18 mouse cellular contexts compared by ENCODE assay signal in genomic region chr5:140280205-140280604, GRCm38 (mm10).
"Had no signal": no experiment of that assay in that cellular context is flagged by ENCODE, and none has a peak within 500 bp of the region (broad histone marks: within the 10 kb centered on the region; RNA-seq: fewer than 3 reads in every experiment).

No protein-coding gene starts in this region.

- H3K4me3 ChIP-seq: intestine, embryonic 15.5 days; kidney, embryonic 15.5 days; limb, embryonic 15.5 days; liver, embryonic 13.5 days; lung, embryonic 15.5 days; megakaryocyte, embryonic 14.5 days; myocyte had no signal

- H3K9me3 ChIP-seq: intestine, embryonic 15.5 days; kidney, embryonic 15.5 days; limb, embryonic 15.5 days; liver, embryonic 13.5 days; lung, embryonic 15.5 days; megakaryocyte, embryonic 14.5 days had no signal

- H3K9ac ChIP-seq: intestine, embryonic 15.5 days; kidney, embryonic 15.5 days; limb, embryonic 15.5 days; liver, embryonic 13.5 days; liver, postnatal 0 days; lung, embryonic 15.5 days had no signal

- H3K27me3 ChIP-seq: intestine, embryonic 15.5 days; kidney, embryonic 15.5 days; limb, embryonic 15.5 days; liver, embryonic 13.5 days; lung, embryonic 15.5 days; megakaryocyte, embryonic 14.5 days had no signal

- H3K27ac ChIP-seq: intestine, embryonic 15.5 days; kidney, embryonic 15.5 days; limb, embryonic 15.5 days; liver, embryonic 13.5 days; lung, embryonic 15.5 days; macrophage had no signal

- ATAC-seq: intestine, embryonic 15.5 days; liver, postnatal 0 days had no signal

- DNase-seq: kidney, adult 2 months; kidney, postnatal 14 days; layer of hippocampus, adult 9-11 months; layer of hippocampus, postnatal 36 days; liver, embryonic 13.5 days; liver, postnatal 0 days; lung, postnatal 14 days; retina, postnatal 1 day; right cerebral cortex, postnatal 4 days; spleen, adult 18-20 months; thymus, postnatal 25 days had no signal

- H3K4me2 ChIP-seq: intestine, embryonic 15.5 days; kidney, embryonic 15.5 days; limb, embryonic 15.5 days; liver, embryonic 13.5 days; lung, embryonic 15.5 days had no signal

- H3K4me1 ChIP-seq: intestine, embryonic 15.5 days; kidney, embryonic 15.5 days; liver, embryonic 13.5 days; lung, embryonic 15.5 days had no signal
